Mouse (Mus musculus) heart, postnatal 0 days (tissue): ENCODE measurements at regions not wholly inside any gene's neighbourhood (a gene's known extent, or its start where the extent isn't known, plus 50 kb on each side); places are given as distances from the start of the nearest gene placed in this dataset.

Experiments
- CTCF ChIP-seq: IDR thresholded peaks from 2 replicates; pipeline ENCODE4 v1.5.1; 2016; ENCODE audit warnings: antibody characterized with exemption, control low read depth, low read depth
- EP300 ChIP-seq: IDR thresholded peaks from 2 replicates; pipeline ENCODE4 v1.6.1; 2016; ENCODE audit warnings: antibody characterized with exemption, low read depth

GRCm38 (mm10) chr16:77417791-77418190 lies 184.1 kb downstream of the Gm11146 start:
- TF ChIP-seq CTCF, result no peak
- no peak for TF ChIP-seq EP300
